Mouse (Mus musculus): ENCODE results near the gene Uspl1.

The Uspl1 gene

DNA sequence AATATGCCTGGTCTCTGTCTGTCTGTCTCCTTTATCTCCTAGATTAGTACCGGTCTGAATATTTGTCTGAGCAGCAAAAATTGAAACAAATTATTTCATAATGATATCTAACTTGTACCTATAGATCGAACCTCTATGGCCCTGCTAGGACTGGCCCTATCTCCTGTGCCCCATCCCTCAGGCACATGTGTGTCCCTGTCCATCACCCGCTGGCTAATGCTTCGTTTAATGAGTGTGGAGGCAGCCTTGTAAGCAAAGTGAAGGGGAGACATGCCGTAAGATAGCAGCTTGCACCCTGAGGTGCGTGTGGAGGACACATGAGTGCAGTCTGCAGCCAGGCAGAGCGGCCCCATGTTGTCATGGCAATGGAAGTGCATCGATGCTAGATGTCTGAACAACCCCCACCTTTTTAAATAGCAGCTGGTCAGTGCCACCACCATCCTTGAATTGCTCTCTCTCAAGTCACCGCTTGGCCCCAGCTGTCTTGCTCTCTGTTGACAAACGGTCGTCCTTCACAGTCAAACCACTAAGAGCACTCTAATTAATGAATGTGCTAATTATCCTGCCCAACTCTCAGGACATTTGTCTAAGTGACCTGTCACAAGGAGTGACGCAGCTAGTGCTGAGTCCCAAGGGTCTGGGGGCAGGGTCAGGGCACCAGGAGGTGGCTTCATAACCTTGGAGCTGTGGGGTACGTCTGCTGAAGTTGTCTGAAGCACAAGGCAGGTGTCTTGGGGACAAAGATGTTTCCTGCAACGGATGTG is 73.5 kb downstream of the Uspl1 start:
- DNase-seq (ENCODE audit: low spot score in 2 of 2) = no peak

DNA sequence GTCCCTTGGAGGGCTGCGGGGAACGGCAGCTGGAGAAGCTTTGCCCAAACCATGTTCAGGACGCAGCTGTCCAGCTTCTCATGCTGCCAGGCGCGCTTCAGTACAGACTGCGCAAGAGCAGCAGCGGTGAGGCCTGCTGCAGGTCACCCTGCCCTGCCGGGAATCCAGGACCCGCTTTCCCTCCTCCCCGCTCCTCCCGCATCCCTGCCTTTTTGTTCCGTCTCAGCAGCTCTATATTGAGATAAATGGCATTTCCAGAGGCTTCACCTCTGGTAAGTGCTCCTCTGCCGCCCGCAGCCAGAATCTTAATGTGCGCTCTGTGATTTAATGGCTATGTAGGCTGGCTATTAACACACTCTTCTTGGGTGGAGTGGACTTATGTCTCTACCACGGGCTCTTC is 74.9 kb downstream of the Uspl1 start:
- DNase-seq (ENCODE audit: low spot score in 2 of 2) = no peak

DNA sequence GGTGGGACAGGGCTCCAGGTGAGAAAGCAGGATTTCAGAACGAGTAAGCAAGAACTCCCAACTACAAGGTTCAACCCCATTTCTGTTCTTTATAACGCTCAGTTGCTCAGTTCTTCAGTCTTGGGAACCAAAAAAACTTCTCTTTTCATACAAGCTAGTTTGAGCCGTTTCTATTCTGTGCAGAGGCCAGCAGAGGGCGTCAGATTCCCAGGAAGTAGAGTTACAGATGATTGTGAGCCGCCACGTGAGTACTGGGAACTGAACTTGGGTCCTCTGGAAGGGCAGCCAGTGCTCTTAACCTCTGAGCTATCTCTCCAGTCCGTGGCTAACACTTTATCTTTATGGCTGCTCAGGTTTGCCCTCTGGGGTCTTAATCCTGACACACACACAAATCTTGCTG is 77.3 kb downstream of the Uspl1 start:
- DNase-seq (ENCODE audit: low spot score in 2 of 2) = no peak

DNA sequence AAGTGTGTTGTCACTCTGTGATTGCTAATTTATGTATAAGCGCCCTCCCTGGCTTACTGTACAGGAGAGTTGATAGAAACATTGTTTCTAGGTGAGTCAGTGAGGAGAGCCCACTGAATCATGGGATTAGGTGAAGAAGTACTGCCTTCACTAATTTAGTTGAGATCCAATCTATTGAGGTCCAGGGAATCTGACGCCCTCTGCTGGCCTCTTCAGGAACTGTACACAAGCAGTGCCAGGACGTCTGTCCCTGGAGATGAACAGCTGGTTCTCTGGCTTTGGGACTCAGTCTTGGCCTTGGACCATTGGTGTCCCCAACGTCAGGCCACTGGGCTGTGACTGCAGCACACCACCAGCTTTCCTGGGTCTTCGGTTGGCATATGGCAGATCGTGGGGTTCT is 77.7 kb downstream of the Uspl1 start:
- DNase-seq (ENCODE audit: low spot score in 2 of 2) = no peak

DNA sequence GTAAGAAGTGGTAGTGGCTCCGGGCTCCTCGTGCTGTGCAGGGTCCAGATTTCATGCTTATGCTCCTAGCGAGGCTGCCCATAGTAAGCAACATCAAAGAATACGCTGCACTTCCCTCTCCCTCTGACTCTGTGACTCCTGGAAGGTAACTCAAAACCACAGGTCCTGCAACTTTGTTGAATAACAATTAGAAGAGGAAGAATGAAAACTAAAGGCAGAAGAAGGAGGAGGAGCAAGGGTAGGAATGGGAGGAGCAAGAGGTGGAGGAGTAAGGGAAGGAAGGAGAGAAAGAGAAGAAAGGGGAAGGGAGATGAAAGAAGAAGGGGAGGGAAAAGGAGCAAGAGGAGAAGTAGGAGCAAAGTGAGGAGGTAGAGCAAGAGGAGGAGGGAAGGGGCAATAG is 80.3 kb downstream of the Uspl1 start, which contains the start of gene Alox5ap:
Gene Alox5ap (plus strand): TSS at position 363 of the 400 bp plus-strand sequence.
- DNase-seq (ENCODE audit: low spot score in 2 of 2) = no peak

DNA sequence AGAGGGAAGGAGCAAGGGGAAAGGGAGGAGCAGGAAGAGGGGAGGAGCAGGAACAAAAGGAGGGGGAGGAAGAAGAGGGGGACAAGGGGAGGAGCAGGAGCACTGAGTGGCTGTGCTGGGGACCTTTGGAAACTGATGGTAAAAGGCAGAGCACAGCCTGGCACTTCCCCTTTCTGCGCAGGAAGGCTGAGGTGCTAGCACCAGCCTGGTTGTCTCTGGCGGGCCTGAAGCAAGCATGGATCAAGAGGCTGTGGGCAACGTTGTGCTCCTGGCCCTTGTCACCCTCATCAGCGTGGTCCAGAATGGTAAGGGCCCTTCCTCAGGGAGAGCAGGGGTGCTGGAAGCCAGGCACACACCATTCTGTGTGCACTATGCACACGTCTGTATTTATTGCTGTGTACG is 80.7 kb downstream of the Uspl1 start:
- no peak for DNase-seq (ENCODE audit: low spot score in 2 of 2)

All from urinary bladder, postnatal 36 days (tissue).